Comparison of ENCODE assay signal across 14 mouse cellular contexts in genomic region chr4:136806254-136806653, GRCm38 (mm10). TPM values are rescaled to one million over a fixed set of nuclear protein-coding genes. Genes with fewer than 3 reads are reported as not detected.
A peak's percentile ranks its signal among the peaks of the same experiment; 100 is the strongest.
DNase-seq lines count a peak whose midpoint lies in the region; ATAC-seq lines count a peak whose summit lies in the region.
"Had no signal": no experiment of that assay in that cellular context is flagged by ENCODE, and none has a peak within 500 bp of the region (broad histone marks: within the 10 kb centered on the region; RNA-seq: fewer than 3 reads in every experiment).

No protein-coding gene starts in this region.

- no peaks in the 10 kb centered on the region for H3K27me3 ChIP-seq in hindbrain, embryonic 10.5 days (ENCODE audit: insufficient read depth, poor library complexity, severe bottlenecking)
- no peaks in the 10 kb centered on the region for H3K27me3 ChIP-seq in hindbrain, embryonic 16.5 days (replicated peaks; ENCODE audit: control insufficient read depth, insufficient read depth, low read length)
- H3K27me3 ChIP-seq in midbrain, embryonic 12.5 days = no peaks in the 10 kb centered on the region
- no peaks in the 10 kb centered on the region for H3K27me3 ChIP-seq in midbrain, embryonic 11.5 days (ENCODE audit: control insufficient read depth, insufficient read depth, low read length)
- no peaks in the 10 kb centered on the region for H3K27me3 ChIP-seq in forebrain, embryonic 14.5 days (replicated peaks; ENCODE audit: control insufficient read depth, insufficient read depth, low read length)
- peaks cover 9% of the 10 kb centered on the region; the same call in 1 of the 2 replicates for H3K27me3 ChIP-seq in limb, embryonic 10.5 days (ENCODE audit: low read depth, poor library complexity, severe bottlenecking)
- H3K27me3 ChIP-seq: CH12.LX; neural tube, embryonic 13.5 days had no signal

- DNase-seq in hindbrain, embryonic 10.5 days (ENCODE audit: low spot score) = no peak
- DNase-seq in midbrain, embryonic 11.5 days (ENCODE audit: low spot score, missing footprints) = no peak
- peak; percentile 49 for DNase-seq in forebrain, embryonic 14.5 days (ENCODE audit: low spot score)
- no peak for DNase-seq in limb, embryonic 10.5 days (ENCODE audit: low spot score)
- DNase-seq in gastrocnemius, postnatal 10 days = no peak
- DNase-seq: cerebellum, adult 11-12 months; kidney, adult 18-20 months; lung, postnatal 14 days; thymus, adult 2 months had no signal

- H3K4me3 ChIP-seq in hindbrain, embryonic 10.5 days = no peak overlapping the region
- no peak overlapping the region for H3K4me3 ChIP-seq in hindbrain, embryonic 16.5 days (ENCODE audit: low read length)
- no peak overlapping the region for H3K4me3 ChIP-seq in midbrain, embryonic 12.5 days
- no peak overlapping the region for H3K4me3 ChIP-seq in midbrain, embryonic 11.5 days (ENCODE audit: low read depth, low read length)
- no peak overlapping the region for H3K4me3 ChIP-seq in forebrain, embryonic 14.5 days (ENCODE audit: low read depth, low read length)
- H3K4me3 ChIP-seq in limb, embryonic 10.5 days = no peak overlapping the region
- H3K4me3 ChIP-seq: neural tube, embryonic 13.5 days had no signal

- no peak overlapping the region for H3K9ac ChIP-seq in hindbrain, embryonic 16.5 days (ENCODE audit: low read depth, low read length)
- H3K9ac ChIP-seq in midbrain, embryonic 12.5 days (replicated peaks) = no peak overlapping the region
- no peak overlapping the region for H3K9ac ChIP-seq in midbrain, embryonic 11.5 days (ENCODE audit: low read length)
- no peak overlapping the region for H3K9ac ChIP-seq in forebrain, embryonic 14.5 days (ENCODE audit: low read length)
- H3K9ac ChIP-seq: neural tube, embryonic 13.5 days had no signal

- H3K4me1 ChIP-seq in hindbrain, embryonic 10.5 days (replicated peaks) = peaks cover 90% of the 10 kb centered on the region
- H3K4me1 ChIP-seq in hindbrain, embryonic 16.5 days (ENCODE audit: control insufficient read depth, insufficient read depth, low read depth, low read length) = peaks cover 21% of the 10 kb centered on the region
- H3K4me1 ChIP-seq in midbrain, embryonic 12.5 days = peaks cover 87% of the 10 kb centered on the region
- H3K4me1 ChIP-seq in midbrain, embryonic 11.5 days (ENCODE audit: control insufficient read depth, insufficient read depth, low read length) = peaks cover 43% of the 10 kb centered on the region
- H3K4me1 ChIP-seq in forebrain, embryonic 14.5 days (ENCODE audit: control insufficient read depth, insufficient read depth, low read length) = peaks cover 32% of the 10 kb centered on the region
- peaks cover 73% of the 10 kb centered on the region for H3K4me1 ChIP-seq in limb, embryonic 10.5 days

- ATAC-seq in hindbrain, embryonic 16.5 days = no peak
- no peak for ATAC-seq in midbrain, embryonic 12.5 days (ENCODE audit: low FRiP score, low read depth)
- no peak for ATAC-seq in midbrain, embryonic 11.5 days (ENCODE audit: low FRiP score)
- ATAC-seq in forebrain, embryonic 14.5 days = no peak

- no peaks in the 10 kb centered on the region for H3K9me3 ChIP-seq in hindbrain, embryonic 10.5 days
- no peaks in the 10 kb centered on the region for H3K9me3 ChIP-seq in hindbrain, embryonic 16.5 days (ENCODE audit: control insufficient read depth, low read length)
- no peaks in the 10 kb centered on the region for H3K9me3 ChIP-seq in midbrain, embryonic 12.5 days
- no peaks in the 10 kb centered on the region for H3K9me3 ChIP-seq in midbrain, embryonic 11.5 days (ENCODE audit: control insufficient read depth, low read length)
- no peaks in the 10 kb centered on the region for H3K9me3 ChIP-seq in forebrain, embryonic 14.5 days (replicated peaks; ENCODE audit: control insufficient read depth, low read length)
- no peaks in the 10 kb centered on the region for H3K9me3 ChIP-seq in limb, embryonic 10.5 days (replicated peaks)
- H3K9me3 ChIP-seq: neural tube, embryonic 13.5 days had no signal

- 78% methylated on average over 10 of the region's 10 CpGs for WGBS in hindbrain, embryonic 10.5 days
- 51% methylated on average over 10 of the region's 10 CpGs for WGBS in hindbrain, embryonic 16.5 days
- 62% methylated on average over 10 of the region's 10 CpGs for WGBS in midbrain, embryonic 12.5 days
- WGBS in midbrain, embryonic 11.5 days = 71% methylated on average over 10 of the region's 10 CpGs
- whole genome bisulfite sequencing in forebrain, embryonic 14.5 days = 57% methylated on average over 10 of the region's 10 CpGs
- 81% methylated on average over 10 of the region's 10 CpGs for WGBS in limb, embryonic 10.5 days

- peaks cover 20% of the 10 kb centered on the region for H3K36me3 ChIP-seq in hindbrain, embryonic 10.5 days
- H3K36me3 ChIP-seq in hindbrain, embryonic 16.5 days (ENCODE audit: control insufficient read depth, insufficient read depth, low read length) = no peaks in the 10 kb centered on the region
- peaks cover 18% of the 10 kb centered on the region; the same call in 1 of the 2 replicates for H3K36me3 ChIP-seq in midbrain, embryonic 12.5 days
- 0 out of 2 replicates have a peak, but pooled peaks cover 5% of the 10 kb centered on the region for H3K36me3 ChIP-seq in midbrain, embryonic 11.5 days (ENCODE audit: control insufficient read depth, insufficient read depth, low read length)
- H3K36me3 ChIP-seq in forebrain, embryonic 14.5 days (ENCODE audit: control insufficient read depth, insufficient read depth, low read length) = no peaks in the 10 kb centered on the region
- peaks cover 4% of the 10 kb centered on the region; the same call in 1 of the 2 replicates for H3K36me3 ChIP-seq in limb, embryonic 10.5 days

- H3K4me2 ChIP-seq in hindbrain, embryonic 16.5 days (ENCODE audit: low read length) = no peak overlapping the region
- no peak overlapping the region for H3K4me2 ChIP-seq in midbrain, embryonic 12.5 days (replicated peaks)
- no peak overlapping the region for H3K4me2 ChIP-seq in midbrain, embryonic 11.5 days
- H3K4me2 ChIP-seq in forebrain, embryonic 14.5 days (ENCODE audit: low read length) = no peak overlapping the region
- H3K4me2 ChIP-seq: liver, embryonic 11.5 days; neural tube, embryonic 13.5 days had no signal

- 0 out of 2 replicates have a peak overlapping the region, but pooled peaks have one; percentile 24 for H3K27ac ChIP-seq in hindbrain, embryonic 10.5 days
- H3K27ac ChIP-seq in hindbrain, embryonic 16.5 days (ENCODE audit: low read depth, low read length) = no peak overlapping the region
- 0 out of 2 replicates have a peak overlapping the region, but pooled peaks have one; percentile 64 for H3K27ac ChIP-seq in midbrain, embryonic 12.5 days (replicated peaks)
- H3K27ac ChIP-seq in midbrain, embryonic 11.5 days (ENCODE audit: low read depth, low read length) = no peak overlapping the region
- H3K27ac ChIP-seq in forebrain, embryonic 14.5 days (ENCODE audit: low read depth, low read length) = no peak overlapping the region
- H3K27ac ChIP-seq in limb, embryonic 10.5 days = 0 out of 2 replicates have a peak overlapping the region, but pooled peaks have one; percentile 20

RNA-seq across cellular contexts. Expression of gene Ephb2, which starts 29.5 kb away (rescaled TPM):
- polyA plus RNA-seq in hindbrain, embryonic 10.5 days (2016; fragmentation: Nextera tagmentation; extraction: Ambion mirVana) = 13.4 and 21.5 TPM in 2 replicates
- 7.8 and 10.1 TPM in 2 replicates for polyA plus RNA-seq in hindbrain, embryonic 16.5 days (2015; fragmentation: Nextera tagmentation; extraction: Ambion mirVana)
- 39.8 and 40.0 TPM in 2 replicates for polyA plus RNA-seq in midbrain, embryonic 12.5 days (2016; fragmentation: Nextera tagmentation; extraction: Ambion mirVana)
- polyA plus RNA-seq in midbrain, embryonic 11.5 days (2014; fragmentation: Nextera tagmentation; extraction: Ambion mirVana) = 28.8 and 33.7 TPM in 2 replicates
- 9.3 and 9.6 TPM in 2 replicates for polyA plus RNA-seq in forebrain, embryonic 14.5 days (2014; fragmentation: Nextera tagmentation; extraction: Ambion mirVana)
- polyA plus RNA-seq in limb, embryonic 10.5 days (2016; fragmentation: Nextera tagmentation; extraction: Ambion mirVana) = 9.6 and 10.8 TPM in 2 replicates
- 1 to 10 TPM; 4.6 to 5.4 TPM for total RNA-seq in gastrocnemius, postnatal 10 days (2021)

Comparison
In these comparisons a context has a peak if more than half of its experiments do, and no peak if none do; other contexts are left out.
1. H3K27ac ChIP-seq: peak in hindbrain, embryonic 10.5 days (single experiment), midbrain, embryonic 12.5 days (single experiment) and limb, embryonic 10.5 days (single experiment); none in hindbrain, embryonic 16.5 days (single experiment), midbrain, embryonic 11.5 days (single experiment) and forebrain, embryonic 14.5 days (single experiment).